Mouse (Mus musculus) olfactory bulb, adult 2 months (tissue): ENCODE measurements around the gene Frrs1.

Source experiments
- CTCF ChIP-seq: fragments of 200-500 bp; IDR thresholded peaks from 2 replicates; pipeline ENCODE4 v1.5.1; 2012; ENCODE audit warnings: low read depth, mild to moderate bottlenecking, low read length, moderate library complexity; ENCODE audit not compliant: insufficient read depth
- POLR2A ChIP-seq: fragments of 200-500 bp; IDR thresholded peaks from 2 replicates; pipeline ENCODE4 v1.6.1; 2012; ENCODE audit warnings: mild to moderate bottlenecking, low read depth, low read length, moderate library complexity; ENCODE audit not compliant: insufficient read depth

GRCm38 (mm10) chr3:116848936-116849335, 10.3 kb upstream of the Frrs1 start:
- TF ChIP-seq CTCF = no peak
- no peak for TF ChIP-seq POLR2A
